Mouse (Mus musculus): ENCODE data around the gene Agpat1.

- TF ChIP-seq ZMIZ1 (IDR thresholded peaks at IDR 0.05; ENCODE audit: low read depth, low read length): peak; percentile 39; the same call in 1 of the 2 replicates
- no peak for TF ChIP-seq CTCF (conservative IDR thresholded peaks at IDR 0.05 in 1 of 2, IDR thresholded peaks at IDR 0.05 in 1 of 2; ENCODE audit: low read depth in 2 of 2, low read length in 2 of 2)
- no peak for TF ChIP-seq EP300 (IDR thresholded peaks at IDR 0.05; ENCODE audit: low read length)
- no peak for TF ChIP-seq GABPA (IDR thresholded peaks at IDR 0.05; ENCODE audit: insufficient replicate concordance, low read depth, low read length)
- TF ChIP-seq NRF1 (IDR thresholded peaks at IDR 0.05; ENCODE audit: low read depth, low read length): no peak
- TF ChIP-seq HCFC1 (IDR thresholded peaks at IDR 0.05; ENCODE audit: low read depth, low read length): no peak
These were observed 12.1 kb upstream of the Agpat1 start for GRCm38 (mm10) chr17:34591994-34592375.
